Mouse (Mus musculus) cerebellum, adult 2 months (tissue): Measurements from ENCODE around the gene Lrba.

Source experiments
- CTCF ChIP-seq: fragments of 200-500 bp; IDR thresholded peaks from 2 replicates; pipeline ENCODE4 v1.5.1; 2011; ENCODE audit warnings: low read depth, mild to moderate bottlenecking, control low read depth, low read length, moderate library complexity, borderline replicate concordance; ENCODE audit not compliant: insufficient read depth
- POLR2A ChIP-seq: fragments of 200-500 bp; IDR thresholded peaks from 2 replicates; pipeline ENCODE4 v1.6.1; 2011; ENCODE audit warnings: low read length, control low read depth, borderline replicate concordance; ENCODE audit not compliant: insufficient read depth

GRCm38 (mm10) chr3:86659326-86659725, 434.8 kb downstream of the Lrba start:
- TF ChIP-seq CTCF = no peak
- TF ChIP-seq POLR2A = no peak
